Mouse (Mus musculus) midbrain, embryonic 12.5 days (tissue): ENCODE results near the gene Tbx10. TPM values are rescaled to one million over a fixed set of nuclear protein-coding genes. Genes with fewer than 3 reads are reported as not detected.

Experiments
- polyA plus RNA-seq: library from polyadenylated mRNA; unstranded; fragments of >200 nt; fragmentation: Nextera tagmentation; extraction: Ambion mirVana; gene quantifications from 2 replicates; pipeline ENCODE4 v1.2.1, GENCODE M21; 2016

The Tbx10 gene
- polyA plus RNA-seq, 1 experiment from 2014 or later = not detected

Other genes starting within 250 kb of the Tbx10 start
- 61.3 and 65.9 TPM in 2 replicates for gene Kmt5b, start 225.3 kb upstream of the Tbx10 start, polyA plus RNA-seq
- 69.1 and 73.9 TPM in 2 replicates for gene Chka, start 141.0 kb upstream of the Tbx10 start, polyA plus RNA-seq
- 16.3 and 18.7 TPM in 2 replicates for gene Tcirg1, start 85.6 kb upstream of the Tbx10 start, polyA plus RNA-seq
- 193 and 210 TPM in 2 replicates for gene Ndufs8, start 80.0 kb upstream of the Tbx10 start, polyA plus RNA-seq
- gene Aldh3b1, start 62.9 kb upstream of the Tbx10 start, polyA plus RNA-seq = 0.83 and 0.96 TPM in 2 replicates
- 8.5 and 10.4 TPM in 2 replicates for gene Unc93b1, start 57.6 kb upstream of the Tbx10 start, polyA plus RNA-seq
- gene Aldh3b3, start 34.1 kb upstream of the Tbx10 start, polyA plus RNA-seq = not detected in 2 replicates
- gene Aldh3b2, start 20.4 kb upstream of the Tbx10 start, polyA plus RNA-seq = 0.62 and 1.0 TPM in 2 replicates
- 0.88 and 1.3 TPM in 2 replicates for gene Acy3, start 6.2 kb upstream of the Tbx10 start, polyA plus RNA-seq
- gene Nudt8, start 7.8 kb downstream of the Tbx10 start, polyA plus RNA-seq = 15.6 and 17.6 TPM in 2 replicates
- gene Gm49405, start 7.9 kb downstream of the Tbx10 start, polyA plus RNA-seq = 3.5 and 4.5 TPM in 2 replicates
- 3.6 and 5.2 TPM in 2 replicates for gene Doc2g, start 10.6 kb downstream of the Tbx10 start, polyA plus RNA-seq
- gene Ndufv1, start 20.1 kb downstream of the Tbx10 start, polyA plus RNA-seq = 181 and 188 TPM in 2 replicates
- gene Gstp1, start 45.2 kb downstream of the Tbx10 start, polyA plus RNA-seq = 323 and 328 TPM in 2 replicates
- 1.6 and 2.4 TPM in 2 replicates for gene Gstp2, start 53.3 kb downstream of the Tbx10 start, polyA plus RNA-seq
- gene Gstp3, start 66.8 kb downstream of the Tbx10 start, polyA plus RNA-seq = not detected in 2 replicates
- not detected in 2 replicates for gene Cabp2, start 88.8 kb downstream of the Tbx10 start, polyA plus RNA-seq
- gene Cdk2ap2, start 104.4 kb downstream of the Tbx10 start, polyA plus RNA-seq = 66.7 and 68.0 TPM in 2 replicates
- gene Pitpnm1, start 107.2 kb downstream of the Tbx10 start, polyA plus RNA-seq = 27.2 and 29.0 TPM in 2 replicates
- gene Aip, start 133.1 kb downstream of the Tbx10 start, polyA plus RNA-seq = 59.5 and 63.6 TPM in 2 replicates
- not detected in 2 replicates for gene Gpr152, start 147.0 kb downstream of the Tbx10 start, polyA plus RNA-seq
- 0.12 and 0.14 TPM in 2 replicates for gene Cabp4, start 151.3 kb downstream of the Tbx10 start, polyA plus RNA-seq
- gene Coro1b, start 155.9 kb downstream of the Tbx10 start, polyA plus RNA-seq = 121 and 133 TPM in 2 replicates
- 0.42 and 0.71 TPM in 2 replicates for gene Ptprcap, start 160.9 kb downstream of the Tbx10 start, polyA plus RNA-seq
- gene Rps6kb2, start 170.6 kb downstream of the Tbx10 start, polyA plus RNA-seq = 62.8 and 63.3 TPM in 2 replicates
- 3.8 and 4.2 TPM in 2 replicates for gene Carns1, start 182.7 kb downstream of the Tbx10 start, polyA plus RNA-seq
- gene Tbc1d10c, start 198.5 kb downstream of the Tbx10 start, polyA plus RNA-seq = 0.73 and 0.86 TPM in 2 replicates
- 709 and 733 TPM in 2 replicates for gene Ppp1ca, start 199.3 kb downstream of the Tbx10 start, polyA plus RNA-seq
- gene Rad9a, start 208.9 kb downstream of the Tbx10 start, polyA plus RNA-seq = 35.0 and 41.5 TPM in 2 replicates
- 0.48 and 0.94 TPM in 2 replicates for gene Clcf1, start 221.5 kb downstream of the Tbx10 start, polyA plus RNA-seq
- gene AC109138.7, start 221.6 kb downstream of the Tbx10 start, polyA plus RNA-seq = not detected in 2 replicates
- 15.2 and 16.1 TPM in 2 replicates for gene Pold4, start 239.1 kb downstream of the Tbx10 start, polyA plus RNA-seq